Mouse (Mus musculus) liver, postnatal 0 days (tissue): ENCODE measurements around the gene Slit2.

ENCODE experiments used
- CTCF ChIP-seq: sonication (generic); IDR thresholded peaks from 2 replicates; pipeline ENCODE4 v1.5.1; 2016; ENCODE audit warnings: antibody characterized with exemption, low read depth
- EP300 ChIP-seq: IDR thresholded peaks from 2 replicates; pipeline ENCODE4 v1.6.1; 2016; ENCODE audit warnings: antibody characterized with exemption, low read depth, mild to moderate bottlenecking

- TF ChIP-seq CTCF: no peak
- no peak for TF ChIP-seq EP300
Observed at GRCm38 (mm10) chr5:48006059-48006458, 23.1 kb downstream of the Slit2 start.
